Mouse (Mus musculus) spleen, postnatal 36 days (tissue): ENCODE data around the gene Gmfg.

Experiments used
- DNase-seq, 2 experiments: peaks; one replicate each; pipeline ENCODE4 v3.0.0; 2022; ENCODE audit warnings: low spot score in 2 of 2, mixed read lengths in 1 of 2

Gmfg gene

DNA sequence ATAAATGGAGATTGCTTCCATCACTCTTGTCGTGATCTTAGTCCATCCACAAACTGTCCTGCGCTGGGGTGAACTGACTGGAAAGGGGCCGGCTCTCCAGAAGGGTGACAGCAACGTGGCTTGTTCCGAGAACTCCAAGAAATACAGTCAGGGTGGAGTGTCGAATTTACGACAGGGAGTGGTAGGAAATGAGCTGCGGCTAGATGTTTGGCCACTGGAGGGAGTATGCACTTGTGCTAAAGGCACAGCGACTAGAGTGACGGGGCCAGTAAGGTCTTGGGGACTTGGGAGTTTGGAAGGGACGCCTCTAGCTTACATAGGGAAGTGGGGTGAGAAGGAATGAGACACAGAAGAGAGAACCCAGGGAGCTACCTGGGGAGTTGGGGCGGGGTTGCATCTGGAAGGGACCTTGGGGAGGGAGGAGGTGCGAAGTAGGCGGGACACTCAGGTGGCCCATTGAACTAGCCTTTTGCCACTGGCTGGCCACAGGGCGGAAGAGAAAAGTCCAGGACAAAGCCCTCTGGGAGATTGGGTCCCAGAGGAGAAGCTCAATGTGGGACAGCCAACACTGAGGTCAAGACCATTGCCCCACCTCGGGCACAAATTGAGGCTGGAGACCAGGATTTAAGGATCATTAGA lies at the start of gene Gmfg:
Gmfg (plus strand) TSS at position 516 of the 639 bp plus-strand sequence.
- peak; percentile 81 to 90 for DNase-seq

DNA sequence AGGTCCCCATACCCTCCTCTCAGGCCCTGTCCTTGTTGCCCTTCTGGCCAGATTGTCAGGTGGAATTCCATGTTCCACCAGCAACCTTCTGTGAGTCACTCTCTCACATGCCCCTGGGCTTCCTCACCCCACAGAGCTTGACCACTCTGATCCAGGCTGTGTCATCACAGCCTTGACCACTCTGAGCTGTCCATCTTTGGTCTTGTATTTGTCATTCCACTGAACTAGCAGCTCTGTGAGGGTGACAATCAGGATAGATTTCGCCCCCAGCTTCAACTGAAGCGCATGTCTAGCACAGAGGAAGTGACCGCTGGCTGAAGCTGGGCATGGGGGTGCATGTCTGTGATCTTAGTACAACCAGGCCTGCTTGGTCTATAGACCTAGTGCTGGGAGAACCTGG lies 46.9 kb upstream of the Gmfg start:
- DNase-seq = no peak

DNA sequence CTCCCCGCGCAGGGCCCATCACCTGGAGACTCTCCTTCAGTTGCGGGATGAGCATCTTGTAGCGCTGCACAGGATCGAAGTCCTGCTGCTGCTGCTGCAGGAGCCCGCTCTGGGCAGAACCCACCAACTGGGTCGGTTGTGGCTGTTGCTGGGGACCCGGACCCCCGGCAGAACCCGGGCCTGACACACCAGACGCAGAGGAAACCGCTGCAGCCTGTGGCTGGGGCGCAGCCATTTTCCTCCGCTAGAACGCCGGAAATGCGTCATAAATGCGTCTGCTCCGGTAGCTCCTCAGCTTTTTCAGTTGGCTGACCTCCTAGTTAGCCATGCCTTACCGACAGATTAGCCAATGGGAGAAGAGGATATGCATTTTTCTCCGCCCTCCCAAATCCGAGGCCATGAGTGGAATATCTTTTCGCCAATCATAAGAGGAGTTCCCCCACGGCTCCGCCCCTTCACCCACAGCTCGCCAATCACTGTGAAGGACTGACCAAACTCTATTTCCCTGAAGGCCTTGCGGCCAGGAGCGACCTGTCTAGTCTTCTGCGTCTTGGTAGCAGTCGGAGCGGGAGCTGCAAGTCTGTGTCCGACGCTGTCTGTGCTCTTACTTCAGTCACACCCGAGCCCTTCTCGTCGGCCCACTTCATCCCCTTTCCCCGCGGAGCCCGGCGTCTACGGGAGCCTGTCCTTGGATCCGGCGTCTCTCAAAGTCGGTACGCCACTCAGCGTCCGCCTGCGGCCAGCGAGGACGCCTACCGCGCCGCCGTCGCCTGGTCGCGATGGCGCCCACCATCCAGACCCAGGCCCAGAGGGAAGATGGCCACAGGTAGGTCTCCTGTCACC lies 44.6 kb upstream of the Gmfg start, which contains the start of the genes Med29 and Paf1:
Med29 (minus strand) TSS at position 280 of the 843 bp plus-strand sequence.
Paf1 (plus strand) TSS at position 523 of the 843 bp plus-strand sequence.
- peak; percentile 97 to 99 for DNase-seq

DNA sequence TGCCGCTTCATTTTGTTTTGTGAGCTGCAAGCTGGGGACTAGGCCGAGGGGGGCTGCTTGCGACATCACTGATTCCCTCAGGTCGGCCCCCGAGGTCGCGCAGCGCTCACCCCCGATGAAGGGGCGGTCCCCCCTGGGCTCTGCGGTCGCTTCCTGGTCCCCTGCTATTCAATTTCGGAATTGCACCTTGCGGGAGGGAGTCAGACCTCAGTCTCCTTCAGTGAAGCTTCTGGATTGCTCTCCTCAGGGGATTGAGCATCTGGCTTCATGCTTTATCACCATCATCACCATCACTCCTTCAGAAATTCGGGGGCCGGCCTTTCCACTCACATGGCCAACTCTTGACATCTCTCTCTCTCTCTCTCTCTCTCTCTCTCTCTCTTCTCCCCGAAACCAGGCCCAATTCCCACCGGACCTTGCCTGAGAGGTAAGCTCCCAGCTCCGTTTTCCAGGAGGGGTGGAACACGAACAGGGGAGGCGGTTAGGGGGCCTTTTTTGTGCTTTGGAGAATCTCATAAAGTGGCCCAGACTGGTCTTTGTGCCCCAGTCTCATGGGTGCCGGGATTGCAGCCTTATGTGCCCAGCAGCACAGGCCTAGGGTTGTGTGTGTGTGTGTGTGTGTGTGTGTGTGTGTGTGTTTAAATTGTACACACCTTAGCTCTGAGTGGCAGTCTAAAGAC lies 43.8 kb upstream of the Gmfg start:
- DNase-seq = no peak

DNA sequence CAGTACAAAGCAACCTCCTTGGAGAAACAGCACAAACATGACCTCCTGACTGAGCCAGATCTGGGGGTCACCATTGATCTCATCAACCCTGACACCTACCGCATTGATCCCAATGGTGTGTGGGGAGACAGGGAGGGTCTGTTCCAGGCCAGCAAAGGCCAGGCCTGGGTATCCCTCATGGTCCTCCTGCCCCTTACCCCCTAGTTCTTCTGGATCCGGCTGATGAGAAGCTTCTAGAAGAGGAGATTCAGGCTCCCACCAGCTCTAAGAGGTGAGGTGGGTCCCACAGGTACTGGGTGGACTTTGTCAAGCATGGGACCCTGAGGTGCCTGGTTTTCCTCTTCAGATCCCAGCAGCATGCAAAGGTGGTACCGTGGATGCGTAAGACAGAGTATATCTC lies 41.8 kb upstream of the Gmfg start:
- no peak for DNase-seq

DNA sequence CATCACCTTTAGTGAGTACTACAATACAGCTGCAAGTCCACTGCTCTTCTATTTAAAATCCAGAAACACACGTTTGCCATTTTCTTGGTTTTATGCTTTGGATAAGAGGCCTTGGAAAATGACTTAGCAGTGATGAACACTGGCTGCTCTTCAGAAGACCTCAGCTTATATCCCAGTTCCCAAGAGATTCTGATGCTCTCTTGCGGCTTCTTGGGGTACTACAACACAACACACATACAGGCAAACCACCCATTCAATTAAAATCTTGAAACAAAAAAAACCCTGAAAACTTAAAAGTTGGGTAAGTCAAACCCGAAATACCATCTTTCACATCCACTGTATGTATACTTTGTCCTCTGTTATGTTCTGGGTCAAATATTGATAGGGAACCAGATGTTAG lies 39.2 kb upstream of the Gmfg start:
- peak in 1 of 2 experiments; percentile 18 for DNase-seq

DNA sequence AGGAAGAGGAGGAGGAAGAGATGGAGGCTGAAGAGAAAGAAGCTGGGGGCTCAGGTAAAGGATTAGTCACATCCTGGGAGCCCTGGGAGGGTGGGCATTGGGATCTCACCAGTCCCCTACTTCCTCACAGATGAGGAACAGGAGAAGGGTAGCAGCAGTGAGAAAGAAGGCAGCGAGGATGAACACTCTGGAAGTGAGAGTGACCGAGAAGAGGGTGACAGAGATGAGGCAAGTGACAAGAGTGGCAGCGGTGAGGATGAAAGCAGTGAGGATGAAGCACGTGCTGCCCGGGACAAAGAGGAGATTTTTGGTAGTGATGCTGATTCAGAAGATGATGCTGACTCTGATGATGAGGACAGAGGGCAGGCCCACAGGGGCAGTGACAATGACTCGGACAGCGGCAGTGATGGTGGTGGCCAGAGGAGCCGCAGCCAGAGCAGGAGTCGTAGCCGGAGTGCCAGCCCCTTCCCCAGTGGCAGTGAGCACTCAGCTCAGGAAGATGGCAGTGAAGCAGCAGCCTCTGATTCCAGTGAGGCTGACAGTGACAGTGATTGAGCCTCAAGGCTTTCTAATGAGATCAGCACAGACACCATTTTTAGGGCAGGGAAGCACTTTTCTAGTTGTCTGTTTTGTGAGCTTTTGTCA lies 38.4 kb upstream of the Gmfg start:
- no peak for DNase-seq

DNA sequence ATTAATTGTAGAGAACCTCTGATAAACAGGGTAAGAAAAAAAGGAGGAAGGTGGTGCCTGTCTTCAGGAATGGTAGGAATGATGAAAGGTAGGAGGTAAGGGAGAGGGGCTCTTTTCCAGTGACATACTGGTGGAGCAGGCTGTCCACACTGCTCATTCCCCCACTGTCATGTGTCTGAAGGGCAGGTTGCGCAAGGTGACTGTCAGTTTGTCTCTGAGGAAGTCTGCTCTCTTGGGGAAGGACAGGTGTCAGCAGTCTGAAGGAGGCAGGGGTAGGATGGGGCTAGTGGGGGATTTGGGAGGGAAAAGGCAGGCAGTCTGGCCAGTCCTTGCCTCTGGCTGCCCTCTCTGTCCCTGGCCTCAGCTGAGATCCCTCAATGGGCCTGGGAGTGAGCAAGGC lies 36.2 kb upstream of the Gmfg start:
- no peak for DNase-seq

DNA sequence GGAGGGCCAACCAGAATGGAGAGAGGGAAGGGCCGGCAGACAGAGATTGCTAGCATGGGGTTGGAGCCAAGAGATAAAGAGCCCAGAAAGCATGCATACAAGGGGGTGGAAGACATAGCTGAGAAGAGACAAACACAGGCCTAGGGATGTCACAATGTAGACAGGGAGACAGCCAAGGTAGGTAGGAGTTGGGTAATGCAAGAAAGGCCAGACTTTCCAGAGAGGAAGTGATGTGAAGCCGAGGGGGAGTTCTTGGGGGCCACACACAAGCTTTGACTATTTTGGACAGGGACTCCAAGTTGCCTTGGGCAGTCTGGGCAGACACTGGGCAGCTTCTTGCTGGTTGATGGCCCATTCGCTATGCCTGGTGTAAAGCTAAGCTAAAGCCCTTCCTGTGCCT lies 35.3 kb upstream of the Gmfg start:
- no peak for DNase-seq

DNA sequence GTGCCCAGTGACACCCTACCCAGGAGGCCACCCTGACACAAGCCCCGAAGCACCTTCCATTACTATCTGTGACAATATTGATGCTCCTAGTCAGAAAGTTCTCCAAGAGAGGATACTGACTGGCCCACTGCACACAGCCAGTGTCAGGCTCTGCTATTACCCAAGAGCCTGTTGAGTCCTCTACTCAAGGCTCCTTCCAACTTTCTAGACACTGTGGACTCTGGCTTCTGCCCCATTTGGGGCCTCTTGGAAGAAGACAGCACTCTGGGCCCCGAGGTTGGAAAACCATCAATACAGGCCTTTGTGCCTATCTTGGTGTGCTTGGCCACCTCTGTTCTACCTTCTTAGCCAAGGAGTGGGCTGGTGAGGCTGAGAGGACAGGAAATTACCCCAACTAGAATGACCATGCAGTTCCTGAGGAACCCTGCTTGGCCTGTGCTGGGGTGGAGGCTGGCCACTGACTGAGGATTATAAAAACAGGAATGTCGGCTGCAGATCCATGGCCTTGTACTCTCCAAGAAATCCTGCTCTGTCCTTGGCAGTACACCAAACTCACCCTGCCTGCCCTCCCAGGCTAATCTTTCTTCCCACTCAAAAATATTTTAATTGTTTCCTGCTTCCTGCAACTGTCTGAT lies 26.3 kb upstream of the Gmfg start:
- DNase-seq = no peak

DNA sequence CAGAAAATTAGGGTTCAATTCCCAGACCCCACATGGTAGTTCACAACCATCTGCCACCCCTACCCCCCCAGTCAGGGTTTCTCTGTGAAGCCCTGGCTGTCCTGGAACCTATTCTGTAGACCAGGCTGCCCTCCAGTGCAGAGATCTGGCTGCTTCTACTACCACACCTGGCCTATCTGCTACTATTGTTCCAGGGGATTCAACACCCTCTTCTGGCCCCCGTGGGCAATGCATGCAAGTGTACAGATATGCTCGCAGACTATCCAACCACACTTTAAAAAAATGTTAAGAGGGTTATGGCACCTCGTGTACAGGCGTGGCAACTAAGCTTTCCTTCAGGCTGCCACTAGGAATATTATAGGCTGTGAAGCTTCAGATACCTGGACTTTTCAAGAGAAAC lies 24.4 kb upstream of the Gmfg start:
- DNase-seq = no peak

DNA sequence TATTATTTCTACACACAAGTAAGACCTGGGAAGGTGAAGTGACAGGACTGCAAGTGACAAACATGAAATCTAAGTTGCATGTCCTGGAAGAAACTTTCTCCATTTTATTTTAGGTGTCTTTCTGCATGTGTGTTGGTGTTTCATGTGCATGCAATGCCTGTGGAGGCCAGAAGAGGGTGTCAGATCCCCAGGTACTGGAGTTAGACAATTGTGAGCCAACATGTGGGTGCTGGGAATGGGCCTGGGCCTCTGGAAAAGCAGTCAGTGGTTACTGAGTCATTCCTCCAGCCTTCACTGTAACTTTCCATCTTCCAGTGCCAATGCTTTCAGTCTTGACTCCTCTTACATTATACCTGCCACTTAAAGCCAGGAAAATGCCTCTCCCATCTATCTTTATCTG lies 19.9 kb upstream of the Gmfg start:
- no peak for DNase-seq

DNA sequence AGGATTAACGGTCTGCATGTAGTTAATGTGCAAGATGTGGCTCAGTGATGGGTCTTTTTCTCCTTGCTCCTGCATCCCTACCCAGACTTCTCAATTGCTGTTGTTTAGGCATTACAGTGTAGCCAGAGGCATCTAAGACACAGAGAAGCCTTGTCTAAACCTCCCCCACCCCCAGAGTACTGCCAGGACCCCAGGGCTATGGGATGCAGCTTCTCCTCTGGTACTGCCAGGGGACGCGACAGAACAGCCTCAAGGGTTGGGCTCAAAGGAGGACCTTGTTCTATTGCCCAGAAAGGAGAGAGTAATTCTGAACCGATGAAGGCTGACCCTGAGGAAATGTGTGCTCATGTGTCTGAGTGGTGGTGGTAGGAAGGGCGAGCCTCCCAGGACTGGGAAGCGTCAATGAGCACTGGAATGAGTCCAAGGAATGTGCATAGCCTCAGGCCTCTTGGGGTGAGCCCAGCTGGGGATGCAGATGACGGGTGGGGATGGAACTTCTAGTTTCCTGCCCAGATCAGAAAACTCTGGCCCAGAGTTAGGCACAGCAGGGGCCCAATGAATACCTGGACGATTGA lies 19.1 kb upstream of the Gmfg start:
- peak in 1 of 2 experiments; percentile 26 for DNase-seq

DNA sequence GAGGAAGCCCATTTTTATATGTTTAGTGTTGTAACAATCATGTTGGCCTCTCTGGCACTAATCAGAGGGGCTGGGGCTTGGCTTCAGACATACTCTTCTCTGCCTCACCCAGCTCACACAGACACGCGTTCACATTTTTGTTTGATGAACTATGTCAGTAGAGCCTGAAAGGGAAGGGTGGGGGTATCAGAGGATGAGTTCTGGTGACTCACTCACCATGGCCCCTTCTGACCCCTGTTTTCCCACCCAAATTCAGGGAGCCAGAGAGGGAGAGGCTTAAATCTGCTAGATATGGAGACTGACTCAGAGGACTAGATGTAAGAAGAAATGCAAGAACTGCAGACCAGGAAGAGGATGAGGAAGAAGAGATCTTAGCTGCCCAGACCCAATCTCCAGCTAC lies 17.8 kb upstream of the Gmfg start:
- DNase-seq = no peak

DNA sequence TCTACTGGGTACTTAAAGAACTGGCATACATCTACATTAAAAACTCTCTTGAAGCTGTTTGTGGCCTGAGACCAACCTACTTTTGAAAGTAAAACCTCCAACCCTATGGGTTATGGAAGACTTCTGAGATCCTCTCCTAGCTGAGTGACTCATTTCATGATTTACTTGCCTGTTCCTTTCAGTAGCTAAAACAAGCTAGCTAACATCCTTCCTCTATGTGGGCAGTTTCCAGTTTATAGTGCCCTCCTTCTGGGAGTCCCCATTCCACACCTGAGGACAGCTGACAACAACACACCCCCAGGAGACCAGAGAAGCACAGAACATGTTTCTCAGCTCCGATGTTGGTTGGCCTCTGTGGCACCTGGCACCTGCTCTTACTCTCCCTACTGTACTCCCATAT lies 14.2 kb upstream of the Gmfg start:
- DNase-seq = no peak

DNA sequence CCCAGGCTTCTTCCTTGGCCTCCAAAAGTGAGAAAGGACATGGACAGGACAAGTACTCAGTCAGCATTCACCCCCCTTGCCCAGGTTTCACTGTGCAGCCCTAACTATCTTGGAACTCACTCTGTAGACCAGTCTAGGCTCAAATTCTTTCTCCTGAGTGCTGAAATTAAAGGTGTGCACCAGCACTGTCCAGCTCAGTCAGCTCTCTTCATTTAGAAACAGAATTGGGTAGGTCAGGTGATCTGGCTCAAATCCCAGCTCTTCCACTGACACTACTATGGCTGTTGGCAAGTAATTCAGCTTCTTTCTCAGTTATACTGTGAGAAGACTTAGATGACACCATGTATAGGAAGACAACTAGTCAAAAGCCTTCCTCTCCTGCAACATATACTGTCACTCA lies 9.5 kb upstream of the Gmfg start:
- no peak for DNase-seq

DNA sequence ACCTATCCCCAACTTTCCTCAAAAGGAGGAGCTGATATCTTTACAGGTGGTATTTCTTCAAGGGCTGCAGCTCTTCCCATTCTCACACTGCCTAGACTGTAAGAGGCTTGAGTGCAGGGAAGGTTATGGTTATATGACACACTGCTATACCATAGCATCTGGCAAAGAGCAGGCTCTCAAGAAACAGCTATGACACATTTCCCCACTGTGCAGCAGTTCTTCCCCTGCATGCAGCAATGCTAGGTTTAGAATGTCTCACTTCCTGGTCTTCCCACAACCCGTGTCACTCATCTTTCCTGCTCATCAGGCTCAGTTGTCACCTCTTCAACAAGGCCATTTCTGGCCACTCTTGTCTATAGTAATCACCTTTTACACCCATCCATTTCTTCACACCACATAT lies 6.7 kb upstream of the Gmfg start:
- no peak for DNase-seq

DNA sequence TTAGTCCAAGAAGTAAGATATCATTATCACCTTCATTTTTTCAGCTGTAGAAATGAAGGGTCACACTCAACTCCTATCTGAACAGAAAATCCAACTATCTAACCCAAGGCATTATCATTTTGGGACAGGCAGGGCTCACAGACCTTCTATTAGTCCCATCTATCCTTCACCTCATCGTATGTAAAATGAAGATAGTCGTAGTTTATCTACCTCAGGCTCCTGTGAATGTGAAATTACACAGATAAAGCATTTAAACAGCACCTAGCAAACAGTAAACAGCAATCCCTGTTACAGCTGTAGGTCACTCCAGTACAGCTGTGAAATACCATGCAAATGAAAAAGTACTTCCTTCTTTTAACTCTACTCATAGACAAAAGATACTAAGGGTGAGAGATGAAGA lies 5.0 kb upstream of the Gmfg start:
- no peak for DNase-seq

DNA sequence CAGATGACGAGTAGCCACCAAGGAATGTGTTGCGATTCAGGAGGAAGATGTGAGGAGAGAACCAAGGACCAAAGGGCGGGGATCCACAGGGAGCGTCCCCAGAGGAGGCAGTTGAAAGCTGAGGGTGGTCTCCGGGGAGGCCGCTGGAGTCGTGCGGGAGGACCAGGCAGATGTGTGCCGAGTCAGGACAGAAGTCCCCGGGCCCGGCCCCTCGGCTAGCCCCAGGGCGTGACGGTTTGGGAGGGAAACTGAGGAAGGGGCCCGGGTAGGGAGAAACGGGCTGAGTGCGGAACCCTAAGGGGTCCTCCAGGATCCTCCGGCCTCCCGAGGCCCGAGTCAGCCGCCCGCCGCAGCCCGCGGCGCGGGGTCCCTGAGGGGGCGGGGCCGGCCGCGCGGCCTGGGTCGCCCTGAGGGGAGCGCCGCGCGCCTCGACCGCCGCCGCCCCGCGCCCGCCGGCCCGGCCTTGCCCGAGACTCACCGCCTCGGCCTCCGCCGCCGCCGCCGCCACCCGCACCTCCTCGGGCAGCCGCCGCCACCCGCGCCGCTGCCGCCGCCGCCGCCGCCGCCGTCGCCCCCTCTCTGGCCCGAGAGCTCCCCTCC lies 1.5 kb upstream of the Gmfg start:
- peak; percentile 28 to 39 for DNase-seq

DNA sequence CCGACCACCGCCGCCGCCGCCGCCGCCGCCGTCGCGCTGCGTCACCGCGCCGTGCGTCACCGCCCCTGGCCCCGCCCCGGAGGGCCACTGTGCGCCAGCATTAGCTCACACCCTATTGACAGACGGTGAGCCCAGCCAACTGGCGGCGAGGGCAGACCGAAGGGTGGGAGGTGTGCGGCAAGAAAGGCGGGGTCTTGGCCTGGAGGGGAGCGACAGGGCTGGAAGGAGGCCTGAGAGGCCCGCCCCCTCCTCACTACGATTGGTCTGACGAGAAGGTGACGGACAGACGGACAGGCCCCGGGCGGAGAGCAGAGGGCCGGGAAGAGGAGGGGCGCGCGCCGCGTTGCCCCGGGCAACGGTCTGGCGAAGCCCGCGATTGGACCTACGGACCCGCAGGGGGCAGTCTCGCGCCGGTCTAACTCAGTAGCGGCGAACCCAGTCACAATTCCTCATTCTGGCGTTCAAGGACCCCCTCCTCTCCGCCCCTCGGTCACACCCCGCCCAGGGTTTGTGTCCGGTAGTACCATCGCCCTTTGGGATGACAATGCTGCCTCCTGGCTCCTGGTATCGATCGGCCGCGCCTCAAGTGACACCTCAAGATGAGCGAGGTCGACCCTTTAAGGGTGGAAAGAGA lies 859 bp upstream of the Gmfg start:
- peak; percentile 100 for DNase-seq
